Mouse (Mus musculus) small intestine, adult 2 months (tissue): ENCODE results near the gene Slc45a1.

Experiments used
- CTCF ChIP-seq: fragments of 200-500 bp; IDR thresholded peaks from 2 replicates; pipeline ENCODE4 v1.5.1; 2012; ENCODE audit warnings: low read depth, mild to moderate bottlenecking, control low read depth, inconsistent platforms, low read length, moderate library complexity, mixed read lengths; ENCODE audit not compliant: insufficient replicate concordance, insufficient read length; ENCODE audit errors: extremely low read depth
- POLR2A ChIP-seq: fragments of 200-500 bp; IDR thresholded peaks from 2 replicates; pipeline ENCODE4 v1.6.1; 2012; ENCODE audit warnings: low read depth, mild to moderate bottlenecking, control low read depth, inconsistent platforms, low read length, moderate library complexity

GRCm38 (mm10) chr4:150675274-150675673 lies 23.3 kb upstream of the Slc45a1 start:
- TF ChIP-seq CTCF (no peak), POLR2A (no peak)
